Mouse (Mus musculus) heart, postnatal 0 days (tissue): Measurements from ENCODE around the gene Ankrd12. TPM values are rescaled to one million over a fixed set of nuclear protein-coding genes. Genes with fewer than 3 reads are reported as not detected.

Source experiments
- ATAC-seq: fragments of 200-750 bp; cut with Nextera tagmentation; 2 replicates; pipeline ENCODE4 v1.8.0; 2017; ENCODE audit warnings: low read depth, moderate number of reproducible peaks, moderate library complexity; ENCODE audit not compliant: insufficient read depth
- DNase-seq: peaks from one replicate; pipeline ENCODE4 v3.0.0-alpha.2; 2016; ENCODE audit warnings: low spot score
- H3K27ac ChIP-seq: fragments of 300-500 bp; sonication (generic); 2 replicates; pipeline ENCODE4 v1.5.1; 2014; ENCODE audit warnings: low read depth, mild to moderate bottlenecking
- H3K27me3 ChIP-seq: fragments of 300-500 bp; sonication (generic); 2 replicates; pipeline ENCODE4 v1.6.1; 2014; ENCODE audit warnings: low read length, mixed read lengths; ENCODE audit not compliant: control insufficient read depth, insufficient read depth
- H3K36me3 ChIP-seq: fragments of 300-500 bp; sonication (generic); replicated peaks from 2 replicates; pipeline ENCODE4 v1.6.1; 2014; ENCODE audit warnings: low read length, mixed read lengths; ENCODE audit not compliant: control insufficient read depth, insufficient read depth
- H3K4me1 ChIP-seq: fragments of 300-500 bp; sonication (generic); 2 replicates; pipeline ENCODE4 v1.6.1; 2014; ENCODE audit warnings: antibody characterized with exemption; ENCODE audit not compliant: control insufficient read depth, insufficient read depth
- H3K4me2 ChIP-seq: fragments of 300-500 bp; sonication (generic); 2 replicates; pipeline ENCODE4 v1.6.1; 2014; ENCODE audit warnings: low read depth, mild to moderate bottlenecking, low read length, moderate library complexity
- H3K4me3 ChIP-seq: fragments of 300-500 bp; sonication (generic); 2 replicates; pipeline ENCODE4 v1.5.1; 2014; ENCODE audit warnings: low read depth, low read length
- H3K9ac ChIP-seq: fragments of 300-500 bp; sonication (generic); replicated peaks from 2 replicates; pipeline ENCODE4 v1.6.1; 2014; ENCODE audit warnings: low read depth, low read length, mixed read lengths
- H3K9me3 ChIP-seq: fragments of 300-500 bp; sonication (generic); replicated peaks from 2 replicates; pipeline ENCODE4 v1.6.1; 2016; ENCODE audit warnings: low read length; ENCODE audit not compliant: control insufficient read depth
- CTCF ChIP-seq: IDR thresholded peaks from 2 replicates; pipeline ENCODE4 v1.5.1; 2016; ENCODE audit warnings: antibody characterized with exemption, control low read depth, low read depth
- EP300 ChIP-seq: IDR thresholded peaks from 2 replicates; pipeline ENCODE4 v1.6.1; 2016; ENCODE audit warnings: antibody characterized with exemption, low read depth
- WGBS: fragments of 180-500 bp; shearing (Covaris S2); extraction: QIAGEN DNeasy Blood & Tissue Kit; methylation state at CpG from one replicate; pipeline ENCODE4 v1.1.7; 2014; 5-methylcytosine and 5-hydroxymethylcytosine counted together
- polyA plus RNA-seq: library from polyadenylated mRNA; unstranded; fragments of >200 nt; fragmentation: Nextera tagmentation; extraction: Ambion mirVana; gene quantifications from 2 replicates; pipeline ENCODE4 v1.2.1, GENCODE M21; 2015
- total RNA-seq: library from RNA; depleted of rRNA; stranded (reverse); fragments of >200 nt; gene quantifications from 2 replicates; pipeline ENCODE4 v1.2.3, GENCODE M21; 2014; ENCODE audit warnings: low replicate concordance

The Ankrd12 gene
- total and polyA plus RNA-seq, 2 experiments from 2014 or later = 9.8 to 18.2 TPM

- Histone ChIP-seq H3K9ac (no peak overlapping the region), H3K27ac (no peak overlapping the region), H3K27me3 (no peaks in the 10 kb centered on the region), H3K9me3 (no peaks in the 10 kb centered on the region), H3K4me1 (peaks cover 2% of the 10 kb centered on the region; the same call in 1 of the 2 replicates), H3K36me3 (peaks cover 54% of the 10 kb centered on the region), H3K4me2 (no peak overlapping the region), H3K4me3 (no peak overlapping the region)
- DNase-seq (no peak), ATAC-seq (no peak)
- TF ChIP-seq CTCF (no peak), EP300 (no peak)
- WGBS = 87% methylated on average over 8 of the region's 8 CpGs
Measured at GRCm38 (mm10) chr17:66118991-66119390, 42.1 kb upstream of the Ankrd12 start.

- Histone ChIP-seq H3K9ac (peak overlapping the region; percentile 71), H3K9me3 (no peaks in the 10 kb centered on the region), H3K27ac (peak overlapping the region; percentile 75), H3K4me2 (peak overlapping the region; percentile 77), H3K27me3 (no peaks in the 10 kb centered on the region), H3K4me1 (peaks cover 7% of the 10 kb centered on the region), H3K4me3 (peak overlapping the region; percentile 97), H3K36me3 (peaks cover 36% of the 10 kb centered on the region)
- ATAC-seq (no peak), DNase-seq (no peak)
- no peak for TF ChIP-seq CTCF
- TF ChIP-seq EP300 = no peak
- WGBS = 30% methylated on average over 4 of the region's 4 CpGs
Measured at GRCm38 (mm10) chr17:66112166-66112565, 35.3 kb upstream of the Ankrd12 start.

GRCm38 (mm10) chr17:66111402-66111959 lies 34.6 kb upstream of the Ankrd12 start, which contains the start of gene Washc1:
Washc1 (plus strand) TSS chr17:66111545.
- DNase-seq = peak; percentile 89
- Histone ChIP-seq H3K4me1 (peaks cover 7% of the 10 kb centered on the region), H3K27ac (peak within 1 kb of the TSS; percentile 75), H3K27me3 (no peaks in the 10 kb centered on the region), H3K4me2 (peak within 1 kb of the TSS; percentile 77), H3K9ac (peak within 1 kb of the TSS; percentile 71), H3K36me3 (peaks cover 29% of the 10 kb centered on the region), H3K9me3 (no peaks in the 10 kb centered on the region), H3K4me3 (peak within 1 kb of the TSS; percentile 97)
- peak; percentile 57; the same call in 1 of the 2 replicates for TF ChIP-seq EP300
- no peak for TF ChIP-seq CTCF
- peak; percentile 98 for ATAC-seq
- WGBS = under 1% methylated on average over 41 of the region's 41 CpGs

DNA sequence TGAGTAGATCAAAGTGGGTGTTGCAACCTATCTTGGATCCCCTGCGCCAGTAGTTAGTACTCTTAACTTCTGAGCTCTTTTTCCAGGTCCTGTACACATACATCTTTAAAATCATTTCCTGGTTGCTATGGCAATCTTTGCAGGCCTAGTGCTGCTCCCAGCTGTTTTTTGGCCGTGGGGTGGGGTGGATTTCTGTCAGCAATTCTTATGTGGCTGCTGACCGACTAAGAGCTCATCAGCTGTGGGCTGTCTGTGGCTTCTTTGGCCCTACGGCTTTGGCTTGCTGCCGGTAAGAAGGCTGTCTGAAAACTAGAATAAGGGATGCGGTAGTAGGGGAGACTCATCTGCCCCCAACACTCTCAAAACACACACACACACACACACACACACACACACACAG lies 33.9 kb upstream of the Ankrd12 start:
- TF ChIP-seq EP300 (no peak), CTCF (no peak)
- H3K27ac ChIP-seq = peak overlapping the region; percentile 75
- ATAC-seq = no peak

GRCm38 (mm10) chr17:66108198-66108597 lies 31.3 kb upstream of the Ankrd12 start:
- TF ChIP-seq EP300 (no peak), CTCF (no peak)
- H3K36me3 ChIP-seq = no peaks in the 10 kb centered on the region
- no peak overlapping the region for H3K27ac ChIP-seq
- ATAC-seq = no peak
- no peak for DNase-seq
- H3K9me3 ChIP-seq = no peaks in the 10 kb centered on the region
- H3K4me2 ChIP-seq = no peak overlapping the region
- no peak overlapping the region for H3K4me3 ChIP-seq
- H3K27me3 ChIP-seq = no peaks in the 10 kb centered on the region
- WGBS = 72% methylated on average over 4 of the region's 4 CpGs
- peaks cover 7% of the 10 kb centered on the region for H3K4me1 ChIP-seq
- H3K9ac ChIP-seq = no peak overlapping the region

More for the DNA sequence above, 33.9 kb upstream of the Ankrd12 start:
- Histone ChIP-seq H3K27me3 (no peaks in the 10 kb centered on the region), H3K9me3 (no peaks in the 10 kb centered on the region), H3K36me3 (peaks cover 22% of the 10 kb centered on the region), H3K4me2 (peak overlapping the region; percentile 77), H3K9ac (0 out of 2 replicates have a peak overlapping the region, but pooled peaks have one; percentile 71), H3K4me1 (peaks cover 7% of the 10 kb centered on the region), H3K4me3 (peak overlapping the region; percentile 97)
- 31% methylated on average over 6 of the region's 6 CpGs for WGBS
- DNase-seq = no peak

DNA sequence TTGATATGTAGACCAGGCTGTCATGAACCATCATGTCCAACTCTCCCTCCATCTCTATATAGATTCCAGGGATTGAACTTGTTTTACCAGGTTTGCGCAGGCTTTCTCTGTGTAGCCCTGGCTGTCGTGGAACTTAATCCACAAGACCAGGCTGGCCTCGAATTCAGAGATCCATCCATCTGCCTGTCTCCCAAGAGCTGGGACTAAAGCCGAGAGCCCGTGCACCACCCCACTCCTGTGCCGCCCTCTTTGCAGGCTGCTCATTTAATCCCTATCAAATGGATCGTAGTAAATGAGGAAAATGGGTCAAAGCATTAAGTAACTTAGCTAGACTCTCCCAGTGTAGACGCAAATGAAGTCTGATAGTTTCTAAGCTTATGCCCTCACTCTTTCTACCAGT lies 30.6 kb upstream of the Ankrd12 start:
- 60% methylated on average over 8 of the region's 8 CpGs for WGBS
- no peaks in the 10 kb centered on the region for H3K27me3 ChIP-seq
- no peaks in the 10 kb centered on the region for H3K9me3 ChIP-seq
- H3K4me3 ChIP-seq = no peak overlapping the region
- DNase-seq = no peak
- no peaks in the 10 kb centered on the region for H3K36me3 ChIP-seq
- H3K9ac ChIP-seq = no peak overlapping the region; the same call in 1 of the 2 replicates
- H3K4me2 ChIP-seq = no peak overlapping the region
- TF ChIP-seq CTCF (no peak), EP300 (no peak)
- no peak for ATAC-seq
- peaks cover 5% of the 10 kb centered on the region for H3K4me1 ChIP-seq
- H3K27ac ChIP-seq = no peak overlapping the region
